ENCODE assay signal across 8 mouse cellular contexts in the genomic region with DNA sequence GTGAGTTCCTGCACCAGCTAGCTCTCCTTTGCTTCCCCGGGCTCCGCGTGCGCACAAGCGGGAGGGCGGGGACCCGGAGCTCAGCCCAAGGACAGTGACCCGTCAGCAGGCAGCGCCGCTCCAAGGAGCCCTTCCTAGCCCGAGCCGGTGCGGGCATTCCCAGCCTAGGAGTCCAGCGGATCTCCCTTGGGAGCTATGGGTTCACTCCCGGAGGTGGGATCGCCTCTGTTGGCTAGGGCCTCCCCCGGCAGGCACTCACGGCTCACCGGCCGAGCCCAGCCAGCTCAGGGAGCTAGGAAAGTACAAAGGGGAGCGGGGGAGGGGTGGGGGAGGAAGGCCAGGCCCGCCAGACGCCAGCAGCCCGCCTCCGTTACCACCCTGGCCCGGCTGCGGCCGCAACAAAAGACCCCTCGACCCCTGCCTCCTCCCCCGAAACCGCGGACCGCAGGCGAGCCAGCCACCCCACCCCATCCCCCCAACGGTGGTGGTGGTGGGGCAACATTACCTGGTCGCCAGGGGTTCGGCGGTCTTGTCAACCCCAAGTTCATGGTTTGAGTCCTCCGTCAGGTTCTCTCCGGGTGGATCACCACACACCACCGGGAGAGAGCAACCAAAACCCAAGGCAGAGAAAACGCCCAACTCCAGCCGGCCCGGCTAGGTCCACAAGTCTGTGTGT.
DNase-seq lines count a peak whose midpoint lies in the region; ATAC-seq lines count a peak whose summit lies in the region.

No protein-coding gene starts in this region.

- peak overlapping the region; percentile 73 for H3K4me2 ChIP-seq in forebrain, embryonic 15.5 days (replicated peaks)

- H3K27ac ChIP-seq in brown adipose tissue, adult 24 weeks (replicated peaks; ENCODE audit: low read depth, low read length), result peak overlapping the region; percentile 47
- peak overlapping the region; percentile 99 for H3K27ac ChIP-seq in forebrain, embryonic 15.5 days (replicated peaks)

- H3K27me3 ChIP-seq in forebrain, embryonic 15.5 days, result no peaks in the 10 kb centered on the region

- 0 out of 2 replicates have a peak, but pooled peaks cover 2% of the 10 kb centered on the region for H3K4me1 ChIP-seq in brown adipose tissue, adult 24 weeks (ENCODE audit: control insufficient read depth, insufficient read depth, insufficient read length, low read length)
- peaks cover 41% of the 10 kb centered on the region for H3K4me1 ChIP-seq in forebrain, embryonic 15.5 days

- H3K9ac ChIP-seq in forebrain, embryonic 15.5 days (replicated peaks), result peak overlapping the region; percentile 87

- intact Hi-C loops in heart, postnatal 14 days (cut with DNase I), result loop anchor here (5.0 to 10.0 kb wide), 5 partner anchors 60 to 695 kb away; no protein-coding TSS in a partner anchor

- ATAC-seq in forebrain, embryonic 15.5 days (replicated peaks), result peak; percentile 59

- no peaks in the 10 kb centered on the region for H3K9me3 ChIP-seq in forebrain, embryonic 15.5 days

- 0 out of 2 replicates have a peak, but pooled peaks cover 2% of the 10 kb centered on the region for H3K36me3 ChIP-seq in forebrain, embryonic 15.5 days

- H3K4me3 ChIP-seq in brown adipose tissue, adult 24 weeks (ENCODE audit: insufficient read depth, low read depth, low read length), result peak overlapping the region; percentile 98
- H3K4me3 ChIP-seq in forebrain, embryonic 15.5 days, result peak overlapping the region; percentile 57

- DNase-seq in MN1 (ENCODE audit: low spot score), result peak; percentile 87
- DNase-seq in heart, postnatal 14 days, result peak; percentile 77 to 78
- DNase-seq in kidney, postnatal 4 days, result peak; percentile 78 to 87
- peak; percentile 69 to 76 for DNase-seq in lung, postnatal 4 days
- peak; percentile 68 for DNase-seq in right cerebral cortex, postnatal 25 days
- no peak for DNase-seq in spleen, postnatal 4 days (ENCODE audit: low spot score in 2 of 2)

- WGBS in forebrain, embryonic 15.5 days, result under 1% methylated on average over 42 of the region's 44 CpGs

Comparison
In these comparisons a context has a peak if more than half of its experiments do, and no peak if none do; other contexts are left out.
1. DNase-seq: peak in MN1 (single experiment), heart, postnatal 14 days (2 of 2), kidney, postnatal 4 days (2 of 2), lung, postnatal 4 days (2 of 2) and right cerebral cortex, postnatal 25 days (single experiment); none in spleen, postnatal 4 days (0 of 2).